Mouse (Mus musculus) midbrain, embryonic 10.5 days (tissue): ENCODE data around the gene Foxc2. TPM values are rescaled to one million over a fixed set of nuclear protein-coding genes. Genes with fewer than 3 reads are reported as not detected.
A peak's percentile ranks its signal among the peaks of the same experiment; 100 is the strongest.

ENCODE experiments used
- DNase-seq: peaks from one replicate; pipeline ENCODE4 v3.0.0-alpha.2; 2017; ENCODE audit warnings: low spot score
- H3K27ac ChIP-seq: fragments of 300-500 bp; sonication (generic); replicated peaks from 2 replicates; pipeline ENCODE4 v1.5.1; 2016; ENCODE audit warnings: mild to moderate bottlenecking
- H3K27me3 ChIP-seq: fragments of 300-500 bp; sonication (generic); 2 replicates; pipeline ENCODE4 v1.6.1; 2016; ENCODE audit warnings: low read depth, mild to moderate bottlenecking; ENCODE audit not compliant: poor library complexity, severe bottlenecking
- H3K36me3 ChIP-seq: fragments of 300-500 bp; sonication (generic); 2 replicates; pipeline ENCODE4 v1.6.1; 2016; ENCODE audit warnings: mild to moderate bottlenecking, moderate library complexity
- H3K4me1 ChIP-seq: fragments of 300-500 bp; sonication (generic); 2 replicates; pipeline ENCODE4 v1.6.1; 2016
- H3K4me3 ChIP-seq: fragments of 300-500 bp; sonication (generic); 2 replicates; pipeline ENCODE4 v1.5.1; 2016; ENCODE audit warnings: mild to moderate bottlenecking, moderate library complexity
- H3K9me3 ChIP-seq: fragments of 300-500 bp; sonication (generic); replicated peaks from 2 replicates; pipeline ENCODE4 v1.6.1; 2016; ENCODE audit warnings: mild to moderate bottlenecking
- WGBS: fragments of 180-500 bp; shearing (Covaris S2); methylation state at CpG from one replicate; pipeline ENCODE4 v1.1.7; 2016; 5-methylcytosine and 5-hydroxymethylcytosine counted together
- microRNA-seq: library from miRNA; unstranded; fragments of <30 nt; microRNA quantifications from one replicate; pipeline ENCODE4, GENCODE M21; 2017
- polyA plus RNA-seq: library from polyadenylated mRNA; unstranded; fragments of >200 nt; fragmentation: Nextera tagmentation; extraction: Ambion mirVana; gene quantifications from 2 replicates; pipeline ENCODE4 v1.2.1, GENCODE M21; 2016

The Foxc2 gene
- polyA plus RNA-seq, 1 experiment from 2014 or later, result 6.1 TPM

DNA sequence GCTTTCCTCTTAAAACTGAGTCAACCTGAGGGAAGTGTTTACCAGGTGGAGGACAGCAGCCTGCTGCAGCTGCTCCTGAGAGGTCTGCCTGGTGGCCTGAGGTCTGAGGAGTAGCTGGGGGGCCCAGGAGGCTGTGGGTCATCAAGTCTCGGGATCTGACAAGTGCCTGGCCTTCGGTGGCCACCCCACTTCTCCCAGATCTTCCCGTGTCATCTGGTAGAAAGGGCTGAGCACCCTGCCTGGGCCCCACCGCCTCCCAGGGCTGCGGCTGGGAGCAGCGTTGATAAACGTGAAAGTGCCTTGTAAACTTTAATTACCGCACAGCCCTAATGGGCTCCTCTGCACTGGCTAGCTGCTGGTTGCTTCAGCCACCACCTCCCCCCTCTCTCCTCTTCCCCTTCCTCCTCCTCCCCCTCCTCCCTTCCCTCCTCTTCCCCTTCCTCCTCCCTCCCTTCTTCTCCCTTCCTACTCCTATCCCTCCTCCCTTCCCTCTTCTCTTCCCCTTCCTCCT, 32.7 kb downstream of the Foxc2 start:
- WGBS, result 61% methylated on average over 8 of the region's 8 CpGs
- 0 out of 2 replicates have a peak overlapping the region, but pooled peaks have one; percentile 13 for H3K27ac ChIP-seq
- no peaks in the 10 kb centered on the region for H3K4me1 ChIP-seq
- H3K9me3 ChIP-seq, result no peaks in the 10 kb centered on the region
- no peak for DNase-seq
- H3K27me3 ChIP-seq, result peaks cover 10% of the 10 kb centered on the region; the same call in 1 of the 2 replicates
- no peak overlapping the region for H3K4me3 ChIP-seq
- H3K36me3 ChIP-seq, result no peaks in the 10 kb centered on the region

DNA sequence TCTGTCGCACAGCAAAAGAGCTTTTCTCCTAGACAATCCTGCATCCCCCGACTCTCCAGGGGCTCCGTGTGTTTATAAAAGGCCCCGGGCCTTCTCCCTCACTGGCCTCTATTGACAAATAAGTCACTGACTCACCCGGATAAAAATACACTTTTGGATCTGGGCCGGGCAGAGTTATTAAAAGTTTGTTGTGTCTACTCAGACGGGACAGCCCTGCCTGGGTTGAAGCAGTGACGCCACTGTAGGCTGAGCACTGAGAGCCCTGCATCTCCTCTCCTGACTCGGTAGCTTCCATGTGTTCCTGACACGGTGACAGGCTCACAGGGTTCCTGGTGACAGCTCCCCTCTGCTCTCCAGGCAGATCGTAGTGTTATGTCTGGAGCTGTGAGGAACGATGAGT, 36.4 kb downstream of the Foxc2 start:
- H3K36me3 ChIP-seq, result no peaks in the 10 kb centered on the region
- no peaks in the 10 kb centered on the region for H3K9me3 ChIP-seq
- H3K4me1 ChIP-seq, result no peaks in the 10 kb centered on the region
- 69% methylated on average over 12 of the region's 12 CpGs for WGBS
- no peak for DNase-seq
- H3K27me3 ChIP-seq, result peaks cover 10% of the 10 kb centered on the region; the same call in 1 of the 2 replicates
- H3K4me3 ChIP-seq, result no peak overlapping the region
- H3K27ac ChIP-seq, result no peak overlapping the region

DNA sequence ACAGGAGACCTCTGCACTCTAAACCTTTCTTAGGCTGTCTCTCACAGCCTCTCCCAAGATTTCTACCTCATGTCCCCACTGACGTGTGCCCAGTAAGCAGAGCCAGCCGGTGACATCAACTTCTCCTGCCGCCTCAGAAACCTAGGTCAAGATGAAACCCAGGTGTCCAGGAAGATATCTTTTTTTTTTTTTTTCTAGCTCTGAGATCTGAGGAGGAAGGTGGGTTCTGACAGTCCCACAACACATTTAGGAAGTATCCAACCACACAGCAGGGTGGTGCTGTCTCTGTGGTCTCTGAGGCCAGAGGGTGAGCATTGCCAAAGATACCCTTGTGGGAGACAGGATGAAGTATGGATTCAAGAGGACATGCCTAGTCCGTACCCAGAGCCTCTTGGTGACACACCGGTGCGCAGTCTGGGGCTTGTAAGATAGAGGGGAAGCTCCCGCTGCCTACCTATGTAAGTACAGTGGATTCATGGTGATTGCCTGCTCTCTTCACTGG, 41.1 kb downstream of the Foxc2 start:
- H3K36me3 ChIP-seq, result no peaks in the 10 kb centered on the region
- no peaks in the 10 kb centered on the region for H3K9me3 ChIP-seq
- H3K27me3 ChIP-seq, result peaks cover 7% of the 10 kb centered on the region; the same call in 1 of the 2 replicates
- WGBS, result 87% methylated on average over 7 of the region's 7 CpGs
- no peak for DNase-seq
- no peak overlapping the region for H3K4me3 ChIP-seq
- H3K4me1 ChIP-seq, result no peaks in the 10 kb centered on the region
- H3K27ac ChIP-seq, result no peak overlapping the region

DNA sequence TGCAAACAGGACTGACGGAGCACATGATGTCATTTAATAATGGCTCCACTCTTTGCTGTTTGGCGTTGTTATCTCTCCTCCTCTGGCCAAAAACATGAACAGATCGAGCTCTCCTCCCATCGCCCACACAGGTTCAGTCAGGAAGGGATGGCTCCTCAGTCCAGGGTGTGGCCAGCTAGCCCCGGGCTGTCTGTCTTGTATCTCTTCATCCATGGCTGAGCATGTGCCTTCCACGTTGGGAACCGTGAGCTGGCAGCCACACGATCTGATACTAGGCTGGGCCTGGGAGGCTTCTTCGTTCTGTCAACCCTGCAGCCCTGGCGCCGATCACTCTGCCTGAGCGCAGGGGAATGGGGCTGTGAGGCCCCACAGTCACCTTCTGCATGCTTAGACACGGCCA, 42.8 kb downstream of the Foxc2 start:
- WGBS, result 85% methylated on average over 13 of the region's 13 CpGs
- Histone ChIP-seq H3K27me3 (peaks cover 7% of the 10 kb centered on the region; the same call in 1 of the 2 replicates), H3K9me3 (no peaks in the 10 kb centered on the region), H3K27ac (no peak overlapping the region), H3K36me3 (no peaks in the 10 kb centered on the region), H3K4me1 (no peaks in the 10 kb centered on the region), H3K4me3 (no peak overlapping the region)
- DNase-seq, result no peak

DNA sequence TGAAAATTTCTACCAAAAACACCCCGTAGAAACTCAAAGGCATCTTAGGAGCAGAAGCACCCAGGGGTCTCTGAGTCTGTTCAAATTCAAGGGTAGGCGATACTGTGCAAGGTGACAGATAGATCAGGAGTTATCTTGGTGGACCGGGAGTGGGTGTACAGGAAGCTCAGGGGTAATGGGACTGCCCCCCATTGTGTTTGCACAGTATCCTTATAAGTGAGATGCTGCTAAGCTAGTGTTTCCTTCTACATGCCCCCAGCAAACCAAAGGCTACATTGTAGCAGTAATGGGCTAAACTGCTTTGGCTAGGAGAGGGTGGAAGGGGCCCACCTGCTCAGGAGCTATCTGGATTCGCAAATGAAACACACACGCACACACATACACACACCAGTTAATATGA, 45.5 kb downstream of the Foxc2 start:
- no peak for DNase-seq
- Histone ChIP-seq H3K27me3 (peaks cover 7% of the 10 kb centered on the region; the same call in 1 of the 2 replicates), H3K27ac (no peak overlapping the region), H3K4me1 (no peaks in the 10 kb centered on the region), H3K9me3 (no peaks in the 10 kb centered on the region), H3K4me3 (no peak overlapping the region), H3K36me3 (no peaks in the 10 kb centered on the region)
- WGBS, result 93% methylated on average over 5 of the region's 5 CpGs

DNA sequence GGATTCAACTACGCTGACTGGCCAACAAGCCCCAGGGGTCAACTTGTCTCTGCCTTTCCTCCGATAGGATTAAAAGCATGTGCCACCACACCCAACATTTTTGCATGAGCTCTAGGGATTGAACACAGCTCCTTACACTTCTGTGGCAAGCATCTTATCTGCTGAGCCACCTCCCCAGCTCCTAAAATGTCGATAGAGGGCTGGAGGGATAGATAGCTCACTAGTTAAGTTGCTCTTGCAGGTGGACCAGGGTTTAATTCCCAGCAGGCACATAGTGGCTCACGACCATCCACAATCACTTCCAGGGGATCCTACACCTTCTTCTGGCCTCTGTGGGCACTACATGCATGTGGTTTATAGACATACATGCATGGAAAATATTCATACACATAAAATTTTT, 46.4 kb downstream of the Foxc2 start:
- no peaks in the 10 kb centered on the region for H3K36me3 ChIP-seq
- no peak overlapping the region for H3K4me3 ChIP-seq
- no peak for DNase-seq
- H3K9me3 ChIP-seq, result no peaks in the 10 kb centered on the region
- H3K4me1 ChIP-seq, result no peaks in the 10 kb centered on the region; the same call in 1 of the 2 replicates
- H3K27ac ChIP-seq, result no peak overlapping the region
- peaks cover 7% of the 10 kb centered on the region; the same call in 1 of the 2 replicates for H3K27me3 ChIP-seq
- WGBS, result 75% methylated on average over 4 of the region's 4 CpGs

DNA sequence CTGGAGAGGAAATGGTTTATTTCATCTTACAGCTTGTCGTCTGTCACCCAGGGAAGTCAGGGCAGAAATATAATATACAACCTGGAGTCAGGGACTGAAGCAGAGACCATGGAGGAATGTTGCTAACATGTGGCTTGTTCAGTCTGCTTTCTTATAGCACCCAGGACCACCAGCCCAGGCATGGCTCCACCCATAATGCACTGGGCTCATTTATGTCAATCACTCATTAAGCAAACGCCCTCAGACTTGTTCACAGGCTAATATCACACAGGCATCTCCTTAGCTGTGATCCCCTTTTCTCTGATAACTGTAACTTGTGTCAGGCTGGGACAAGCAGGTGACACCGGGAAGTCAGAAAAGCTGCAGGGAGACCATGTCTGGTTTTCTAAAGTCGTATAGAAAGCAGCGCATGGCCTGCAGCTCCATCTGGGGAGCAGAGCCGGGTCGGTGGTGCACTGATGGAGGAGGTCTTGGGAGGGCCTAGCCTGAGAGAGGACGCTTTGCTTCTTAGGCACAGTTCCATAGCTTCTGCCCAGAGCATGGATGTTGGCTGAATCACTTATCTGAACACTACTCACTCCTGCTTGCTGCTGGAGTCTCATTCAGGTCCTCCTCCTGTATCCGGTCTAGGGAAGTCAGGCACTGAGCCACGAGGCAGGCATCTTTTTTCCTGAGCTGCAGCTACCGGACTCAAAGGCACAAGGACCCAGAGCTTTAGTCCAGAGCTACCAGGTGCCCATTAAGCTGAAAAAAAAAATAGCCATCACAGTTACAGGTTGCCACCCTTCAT, 47.1 kb downstream of the Foxc2 start:
- Histone ChIP-seq H3K27me3 (peaks cover 7% of the 10 kb centered on the region; the same call in 1 of the 2 replicates), H3K4me1 (peaks cover 6% of the 10 kb centered on the region; the same call in 1 of the 2 replicates), H3K9me3 (no peaks in the 10 kb centered on the region), H3K36me3 (no peaks in the 10 kb centered on the region), H3K4me3 (no peak overlapping the region), H3K27ac (no peak overlapping the region)
- WGBS, result 83% methylated on average over 11 of the region's 11 CpGs
- no peak for DNase-seq

DNA sequence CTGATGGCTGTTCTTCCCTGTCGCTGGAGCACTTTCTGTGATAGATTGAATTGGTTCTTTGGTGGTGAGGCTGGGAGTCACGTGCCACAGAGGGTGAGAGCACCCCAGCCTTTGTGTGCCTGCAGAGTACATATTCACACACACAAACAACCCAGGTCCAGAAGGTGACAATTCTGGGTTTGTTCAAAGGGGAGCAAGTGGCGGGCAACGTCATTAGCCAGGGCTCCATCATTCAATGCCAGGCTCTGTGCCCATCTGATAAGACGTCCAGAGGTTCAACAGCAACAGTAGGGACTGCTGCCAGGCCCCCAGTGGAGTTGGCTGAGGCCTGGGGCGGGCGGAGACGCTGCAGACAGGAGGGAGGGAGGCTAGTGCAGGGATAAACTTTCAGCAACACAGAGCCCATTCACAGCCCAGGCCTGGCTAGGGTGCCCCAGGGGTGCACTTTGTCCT, 48.1 kb downstream of the Foxc2 start:
- 63% methylated on average over 8 of the region's 8 CpGs for WGBS
- no peak for DNase-seq
- peaks cover 6% of the 10 kb centered on the region; the same call in 1 of the 2 replicates for H3K4me1 ChIP-seq
- H3K4me3 ChIP-seq, result no peak overlapping the region
- H3K36me3 ChIP-seq, result no peaks in the 10 kb centered on the region
- peaks cover 2% of the 10 kb centered on the region; the same call in 1 of the 2 replicates for H3K27me3 ChIP-seq
- H3K9me3 ChIP-seq, result no peaks in the 10 kb centered on the region
- no peak overlapping the region for H3K27ac ChIP-seq

DNA sequence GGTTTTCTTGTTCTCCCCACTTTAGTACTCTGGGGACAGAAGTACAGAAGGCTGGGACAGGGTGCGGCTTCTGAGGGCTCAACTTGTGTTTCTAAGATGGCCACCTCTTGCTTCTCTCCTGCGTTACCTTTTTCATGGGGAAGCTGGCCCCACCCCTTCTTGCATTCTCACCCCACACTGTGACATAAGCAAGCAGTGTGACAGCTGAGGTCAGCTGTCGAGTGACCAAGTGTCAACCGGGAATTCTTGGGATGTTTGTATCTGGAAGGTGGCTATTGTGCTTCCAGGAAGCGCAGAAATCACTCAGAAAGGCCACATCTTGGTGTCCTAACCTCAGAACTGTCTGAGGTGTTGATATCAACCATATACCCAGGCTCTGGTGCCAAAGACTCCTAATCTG, 52.1 kb downstream of the Foxc2 start:
- Histone ChIP-seq H3K36me3 (no peaks in the 10 kb centered on the region), H3K9me3 (no peaks in the 10 kb centered on the region), H3K27me3 (no peaks in the 10 kb centered on the region), H3K4me3 (no peak overlapping the region), H3K27ac (no peak overlapping the region), H3K4me1 (peaks cover 24% of the 10 kb centered on the region)
- WGBS, result 79% methylated on average over 5 of the region's 5 CpGs
- no peak for DNase-seq

Small RNAs within 50 kb of the gene (microRNA-seq; reads per million reads assigned to microRNA genes)
- not detected for gene Gm27530

Other genes starting within 250 kb of the Foxc2 start
- gene Foxf1, start 31.8 kb upstream of the Foxc2 start, polyA plus RNA-seq, result 0.17 and 1.1 TPM in 2 replicates
- 66.3 and 66.8 TPM in 2 replicates for gene Mthfsd, start 7.8 kb upstream of the Foxc2 start, polyA plus RNA-seq
- 1.1 TPM in 2 replicates for gene Foxl1, start 11.8 kb downstream of the Foxc2 start, polyA plus RNA-seq